Mouse (Mus musculus) kidney, postnatal 0 days (tissue): ENCODE data around the gene Clcn2. TPM values are rescaled to one million over a fixed set of nuclear protein-coding genes. Genes with fewer than 3 reads are reported as not detected.

ENCODE experiments used
- ATAC-seq: fragments of 200-750 bp; cut with Nextera tagmentation; replicated peaks from 2 replicates; pipeline ENCODE4 v1.8.0; 2017; ENCODE audit warnings: low read depth, moderate number of reproducible peaks, moderate TSS enrichment, moderate library complexity; ENCODE audit not compliant: low FRiP score
- DNase-seq: peaks from one replicate; pipeline ENCODE4 v3.0.0-alpha.2; 2016; ENCODE audit warnings: low spot score
- H3K27ac ChIP-seq: fragments of 300-500 bp; sonication (generic); 2 replicates; pipeline ENCODE4 v1.5.1; 2014; ENCODE audit warnings: mild to moderate bottlenecking
- H3K27me3 ChIP-seq: fragments of 300-500 bp; sonication (generic); 2 replicates; pipeline ENCODE4 v1.6.1; 2014; ENCODE audit warnings: low read length, mixed read lengths; ENCODE audit not compliant: insufficient read depth
- H3K36me3 ChIP-seq: fragments of 300-500 bp; sonication (generic); 2 replicates; pipeline ENCODE4 v1.6.1; 2014; ENCODE audit warnings: low read length, mixed read lengths; ENCODE audit not compliant: insufficient read depth
- H3K4me1 ChIP-seq: fragments of 300-500 bp; sonication (generic); replicated peaks from 2 replicates; pipeline ENCODE4 v1.6.1; 2014; ENCODE audit warnings: antibody characterized with exemption, low read length, mixed read lengths; ENCODE audit not compliant: insufficient read depth
- H3K4me2 ChIP-seq: fragments of 300-500 bp; sonication (generic); 2 replicates; pipeline ENCODE4 v1.6.1; 2014; ENCODE audit warnings: mild to moderate bottlenecking, low read length, moderate library complexity, mixed read lengths
- H3K4me3 ChIP-seq: fragments of 300-500 bp; sonication (generic); replicated peaks from 2 replicates; pipeline ENCODE4 v1.5.1; 2014; ENCODE audit warnings: low read depth, low read length
- H3K9ac ChIP-seq: fragments of 300-500 bp; sonication (generic); 2 replicates; pipeline ENCODE4 v1.6.1; 2014; ENCODE audit warnings: low read depth, low read length
- H3K9me3 ChIP-seq: fragments of 300-500 bp; sonication (generic); replicated peaks from 2 replicates; pipeline ENCODE4 v1.6.1; 2016; ENCODE audit warnings: low read length, inconsistent platforms, mixed read lengths
- CTCF ChIP-seq: IDR thresholded peaks from 2 replicates; pipeline ENCODE4 v1.5.1; 2016; ENCODE audit warnings: antibody characterized with exemption, low read depth, mild to moderate bottlenecking, moderate library complexity
- WGBS: fragments of 180-500 bp; shearing (Covaris S2); extraction: QIAGEN DNeasy Blood & Tissue Kit; methylation state at CpG from one replicate; pipeline ENCODE4 v1.1.7; 2014; 5-methylcytosine and 5-hydroxymethylcytosine counted together
- polyA plus RNA-seq: library from polyadenylated mRNA; unstranded; fragments of >200 nt; fragmentation: Nextera tagmentation; extraction: Ambion mirVana; gene quantifications from 2 replicates; pipeline ENCODE4 v1.2.1, GENCODE M21; 2015

The Clcn2 gene
- polyA plus RNA-seq, 1 experiment from 2014 or later = 10.7 TPM

- under 1% methylated on average over 63 of the region's 68 CpGs for WGBS
- H3K27ac ChIP-seq = peak overlapping the region; percentile 97
- peaks cover 20% of the 10 kb centered on the region; the same call in 1 of the 2 replicates for H3K36me3 ChIP-seq
- H3K4me1 ChIP-seq = peaks cover 15% of the 10 kb centered on the region
- DNase-seq (peak; percentile 93), ATAC-seq (peak; percentile 61)
- peak; percentile 53 for TF ChIP-seq CTCF
- H3K4me2 ChIP-seq = peak overlapping the region; percentile 92
- H3K27me3 ChIP-seq = no peaks in the 10 kb centered on the region
- peak overlapping the region; percentile 71 for H3K9ac ChIP-seq
- peak overlapping the region; percentile 55 for H3K4me3 ChIP-seq
- H3K9me3 ChIP-seq = no peaks in the 10 kb centered on the region
Measured at GRCm38 (mm10) chr16:20715976-20716840, 1.3 kb downstream of the Clcn2 start.

GRCm38 (mm10) chr16:20715566-20715965, 2.0 kb downstream of the Clcn2 start:
- H3K4me2 ChIP-seq = peak overlapping the region; percentile 92
- no peaks in the 10 kb centered on the region for H3K27me3 ChIP-seq
- peaks cover 15% of the 10 kb centered on the region for H3K4me1 ChIP-seq
- under 1% methylated on average over 12 of the region's 12 CpGs for WGBS
- no peak for ATAC-seq
- H3K27ac ChIP-seq = peak overlapping the region; percentile 97
- TF ChIP-seq CTCF = no peak
- DNase-seq = no peak
- H3K9ac ChIP-seq = peak overlapping the region; percentile 71
- H3K9me3 ChIP-seq = no peaks in the 10 kb centered on the region
- 0 out of 2 replicates have a peak, but pooled peaks cover 18% of the 10 kb centered on the region for H3K36me3 ChIP-seq
- H3K4me3 ChIP-seq = peak overlapping the region; percentile 55

- Histone ChIP-seq H3K9me3 (no peaks in the 10 kb centered on the region), H3K27ac (no peak overlapping the region), H3K9ac (peak overlapping the region; percentile 71), H3K4me3 (peak overlapping the region; percentile 55), H3K4me1 (peaks cover 15% of the 10 kb centered on the region), H3K36me3 (0 out of 2 replicates have a peak, but pooled peaks cover 18% of the 10 kb centered on the region), H3K27me3 (no peaks in the 10 kb centered on the region), H3K4me2 (peak overlapping the region; percentile 92)
- WGBS = 44% methylated on average over 2 of the region's 2 CpGs
- no peak for TF ChIP-seq CTCF
- ATAC-seq (no peak), DNase-seq (no peak)
Measured at GRCm38 (mm10) chr16:20715161-20715560, 2.4 kb downstream of the Clcn2 start.

GRCm38 (mm10) chr16:20714307-20715080, 3.1 kb downstream of the Clcn2 start:
- no peak for TF ChIP-seq CTCF
- 0 out of 2 replicates have a peak, but pooled peaks cover 13% of the 10 kb centered on the region for H3K36me3 ChIP-seq
- no peak for DNase-seq
- WGBS = 40% methylated on average over 11 of the region's 11 CpGs
- peak overlapping the region; percentile 92 for H3K4me2 ChIP-seq
- peaks cover 15% of the 10 kb centered on the region for H3K4me1 ChIP-seq
- no peaks in the 10 kb centered on the region for H3K9me3 ChIP-seq
- ATAC-seq = no peak
- H3K4me3 ChIP-seq = 0 out of 2 replicates have a peak overlapping the region, but pooled peaks have one; percentile 55
- H3K27ac ChIP-seq = no peak overlapping the region
- no peaks in the 10 kb centered on the region for H3K27me3 ChIP-seq
- H3K9ac ChIP-seq = peak overlapping the region; percentile 35; the same call in 1 of the 2 replicates

GRCm38 (mm10) chr16:20712889-20713288, 4.7 kb downstream of the Clcn2 start:
- H3K4me1 ChIP-seq = peaks cover 9% of the 10 kb centered on the region
- H3K27me3 ChIP-seq = no peaks in the 10 kb centered on the region
- DNase-seq (no peak), ATAC-seq (no peak)
- 92% methylated on average over 7 of the region's 7 CpGs for WGBS
- no peak overlapping the region for H3K4me3 ChIP-seq
- H3K9me3 ChIP-seq = no peaks in the 10 kb centered on the region
- no peak for TF ChIP-seq CTCF
- H3K36me3 ChIP-seq = peaks cover 15% of the 10 kb centered on the region; the same call in 1 of the 2 replicates
- no peak overlapping the region for H3K27ac ChIP-seq
- H3K9ac ChIP-seq = no peak overlapping the region
- H3K4me2 ChIP-seq = no peak overlapping the region

GRCm38 (mm10) chr16:20712190-20712589, 5.4 kb downstream of the Clcn2 start:
- no peak for DNase-seq
- TF ChIP-seq CTCF = no peak
- H3K27me3 ChIP-seq = no peaks in the 10 kb centered on the region
- peaks cover 17% of the 10 kb centered on the region; the same call in 1 of the 2 replicates for H3K36me3 ChIP-seq
- no peak overlapping the region for H3K4me2 ChIP-seq
- H3K4me3 ChIP-seq = no peak overlapping the region
- 77% methylated on average over 9 of the region's 9 CpGs for WGBS
- H3K9ac ChIP-seq = no peak overlapping the region
- no peak overlapping the region for H3K27ac ChIP-seq
- H3K4me1 ChIP-seq = peaks cover 9% of the 10 kb centered on the region
- no peak for ATAC-seq
- H3K9me3 ChIP-seq = no peaks in the 10 kb centered on the region
